Mouse (Mus musculus): Measurements from ENCODE around the gene Armc8. TPM values are rescaled to one million over a fixed set of nuclear protein-coding genes. Genes with fewer than 3 reads are reported as not detected.

Armc8 gene
- total and polyA plus RNA-seq, 2 experiments from 2014 or later, result 68.5 to 69.2 TPM

DNA sequence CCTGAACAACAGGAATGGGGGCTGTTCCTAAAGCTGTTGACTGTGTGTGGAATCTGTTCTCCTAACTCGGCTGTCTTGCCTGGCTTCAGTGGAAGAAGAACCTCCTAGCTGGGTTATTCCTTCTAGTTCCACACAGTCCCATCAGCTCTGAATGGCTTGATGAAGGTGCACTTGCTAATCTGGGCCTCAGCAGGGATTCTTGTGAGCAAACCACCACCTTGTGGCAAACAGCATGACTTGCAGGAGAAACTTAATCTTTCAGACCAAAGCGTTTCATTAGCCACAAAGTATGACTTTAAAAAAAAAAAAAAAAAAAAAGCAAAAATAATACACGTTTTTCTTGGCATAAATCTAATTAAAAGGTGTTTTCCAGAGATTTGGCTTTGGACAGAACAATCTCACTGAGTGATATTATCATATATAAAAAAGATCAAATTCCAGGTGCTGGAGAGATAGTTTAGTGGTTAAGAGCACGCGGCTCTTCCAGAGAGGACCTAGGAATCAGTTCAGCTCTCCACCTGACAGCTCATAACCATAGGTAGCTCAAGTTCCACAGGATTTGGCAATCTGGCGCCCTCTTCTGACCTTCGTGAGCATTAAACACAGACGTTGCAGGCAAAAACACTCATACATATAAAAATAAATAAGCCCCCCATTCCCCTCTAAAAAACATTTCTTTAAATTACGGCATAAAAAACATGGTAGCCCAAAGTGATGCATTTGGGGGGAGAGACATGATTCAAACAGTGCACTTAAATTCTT lies 118.6 kb downstream of the Armc8 start:
- 46% methylated on average over 9 of the region's 9 CpGs for WGBS
- peak; percentile 70 for DNase-seq (ENCODE audit: low spot score)

DNA sequence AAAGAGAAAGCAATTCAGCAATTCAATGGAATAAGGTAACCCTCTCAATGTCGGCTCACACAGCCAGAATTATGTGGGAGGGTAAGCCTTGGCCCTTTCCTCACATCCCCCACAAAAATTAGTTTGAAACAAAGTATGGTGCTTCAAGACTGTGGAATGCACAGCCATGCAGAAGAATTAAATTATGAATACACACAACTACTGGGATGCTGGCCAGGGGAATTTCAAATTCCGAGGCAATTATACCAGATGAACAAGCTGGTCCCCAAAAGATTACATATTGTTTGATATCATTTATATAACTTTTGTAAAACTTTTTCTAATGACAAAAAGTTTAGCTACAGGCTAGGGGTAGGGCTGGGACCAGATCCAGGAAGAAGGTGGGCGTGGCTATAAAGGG lies 121.4 kb downstream of the Armc8 start:
- no peak overlapping the region for H3K27ac ChIP-seq
- ATAC-seq (no peak), DNase-seq (ENCODE audit: low spot score) (no peak)
- H3K9ac ChIP-seq (replicated peaks; ENCODE audit: low read length), result no peak overlapping the region
- H3K4me2 ChIP-seq (ENCODE audit: low read depth, low read length), result no peak overlapping the region
- TF ChIP-seq CTCF (IDR thresholded peaks at IDR 0.05; ENCODE audit: low read depth), result no peak
- no peak overlapping the region for H3K4me3 ChIP-seq (ENCODE audit: low read length)
- no peaks in the 10 kb centered on the region for H3K4me1 ChIP-seq (ENCODE audit: insufficient read depth, low read length)
- H3K9me3 ChIP-seq (ENCODE audit: low read length), result no peaks in the 10 kb centered on the region
- 56% methylated on average over 3 of the region's 3 CpGs for WGBS
- no peaks in the 10 kb centered on the region for H3K36me3 ChIP-seq (ENCODE audit: insufficient read depth, low read length)
- no peaks in the 10 kb centered on the region for H3K27me3 ChIP-seq (ENCODE audit: insufficient read depth, low read length)

More for the DNA sequence above, 118.6 kb downstream of the Armc8 start:
- Histone ChIP-seq H3K9me3 (ENCODE audit: low read length) (no peaks in the 10 kb centered on the region), H3K27ac (no peak overlapping the region), H3K4me1 (ENCODE audit: insufficient read depth, low read length) (no peaks in the 10 kb centered on the region), H3K9ac (replicated peaks; ENCODE audit: low read length) (no peak overlapping the region), H3K4me3 (ENCODE audit: low read length) (no peak overlapping the region), H3K27me3 (ENCODE audit: insufficient read depth, low read length) (no peaks in the 10 kb centered on the region), H3K36me3 (ENCODE audit: insufficient read depth, low read length) (no peaks in the 10 kb centered on the region), H3K4me2 (ENCODE audit: low read depth, low read length) (no peak overlapping the region)
- TF ChIP-seq CTCF (IDR thresholded peaks at IDR 0.05; ENCODE audit: low read depth), result peak; percentile 60
- peak; percentile 39; the same call in 1 of the 2 replicates for ATAC-seq

DNA sequence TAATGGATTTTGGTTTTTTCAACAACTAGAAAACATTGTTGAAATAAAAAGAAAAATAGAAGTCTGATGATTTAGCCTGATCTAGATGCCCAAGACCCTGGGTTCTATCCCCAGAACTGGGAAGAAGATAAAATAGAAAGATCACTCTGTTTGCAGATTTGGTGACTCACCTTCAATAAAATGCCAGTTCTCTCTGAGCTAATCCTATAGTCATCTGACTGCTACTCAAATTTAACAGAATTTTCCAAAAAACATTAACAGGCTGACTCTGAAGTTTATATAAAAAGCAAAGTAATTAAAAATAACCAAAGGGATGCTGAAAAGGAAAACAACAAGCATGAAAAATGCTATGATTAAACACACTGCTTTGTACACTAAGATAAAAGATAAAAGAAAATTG lies 122.4 kb downstream of the Armc8 start:
- no peak for DNase-seq (ENCODE audit: low spot score)
- Histone ChIP-seq H3K4me2 (ENCODE audit: low read depth, low read length) (no peak overlapping the region), H3K4me3 (ENCODE audit: low read length) (no peak overlapping the region), H3K27ac (no peak overlapping the region), H3K9me3 (ENCODE audit: low read length) (no peaks in the 10 kb centered on the region), H3K4me1 (ENCODE audit: insufficient read depth, low read length) (no peaks in the 10 kb centered on the region), H3K9ac (replicated peaks; ENCODE audit: low read length) (no peak overlapping the region), H3K27me3 (ENCODE audit: insufficient read depth, low read length) (no peaks in the 10 kb centered on the region), H3K36me3 (ENCODE audit: insufficient read depth, low read length) (no peaks in the 10 kb centered on the region)
- TF ChIP-seq CTCF (IDR thresholded peaks at IDR 0.05; ENCODE audit: low read depth), result no peak
- ATAC-seq, result no peak

DNA sequence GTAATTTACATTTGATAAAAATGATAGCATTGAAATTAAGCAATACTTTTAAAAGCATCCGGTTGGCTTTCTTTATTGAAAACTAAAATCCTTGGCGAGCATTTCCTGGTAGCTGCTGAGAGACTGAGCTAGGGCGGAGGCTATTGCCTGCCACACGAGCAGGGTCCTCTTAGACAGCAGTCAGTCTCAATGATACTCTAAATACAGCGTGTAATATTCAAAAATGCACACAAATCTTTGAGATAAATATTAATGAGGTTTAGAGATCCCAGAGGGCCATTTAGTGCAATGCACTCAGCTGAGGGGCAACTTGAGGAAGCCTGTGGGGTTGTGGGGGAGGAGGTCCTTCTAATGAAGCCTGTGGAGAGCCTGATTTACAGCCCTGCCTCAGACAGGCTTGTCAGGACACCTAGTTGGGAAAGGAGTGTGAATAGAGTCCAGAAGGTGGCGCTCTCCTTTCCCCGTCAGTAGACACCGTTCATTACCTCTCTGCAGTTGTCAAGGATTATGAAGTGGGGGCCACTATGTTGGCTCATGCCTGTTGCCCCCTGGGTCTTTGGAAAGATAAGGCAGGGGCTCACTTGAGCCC lies 124.0 kb downstream of the Armc8 start:
- WGBS, result 33% methylated on average over 8 of the region's 8 CpGs
- Histone ChIP-seq H3K9me3 (ENCODE audit: low read length) (no peaks in the 10 kb centered on the region), H3K36me3 (ENCODE audit: insufficient read depth, low read length) (no peaks in the 10 kb centered on the region), H3K9ac (replicated peaks; ENCODE audit: low read length) (no peak overlapping the region), H3K4me1 (ENCODE audit: insufficient read depth, low read length) (no peaks in the 10 kb centered on the region), H3K27me3 (ENCODE audit: insufficient read depth, low read length) (no peaks in the 10 kb centered on the region), H3K4me3 (ENCODE audit: low read length) (no peak overlapping the region), H3K4me2 (ENCODE audit: low read depth, low read length) (no peak overlapping the region), H3K27ac (no peak overlapping the region)
- DNase-seq (ENCODE audit: low spot score) (peak; percentile 62), ATAC-seq (no peak; the same call in 1 of the 2 replicates)
- peak; percentile 70 for TF ChIP-seq CTCF (IDR thresholded peaks at IDR 0.05; ENCODE audit: low read depth)

DNA sequence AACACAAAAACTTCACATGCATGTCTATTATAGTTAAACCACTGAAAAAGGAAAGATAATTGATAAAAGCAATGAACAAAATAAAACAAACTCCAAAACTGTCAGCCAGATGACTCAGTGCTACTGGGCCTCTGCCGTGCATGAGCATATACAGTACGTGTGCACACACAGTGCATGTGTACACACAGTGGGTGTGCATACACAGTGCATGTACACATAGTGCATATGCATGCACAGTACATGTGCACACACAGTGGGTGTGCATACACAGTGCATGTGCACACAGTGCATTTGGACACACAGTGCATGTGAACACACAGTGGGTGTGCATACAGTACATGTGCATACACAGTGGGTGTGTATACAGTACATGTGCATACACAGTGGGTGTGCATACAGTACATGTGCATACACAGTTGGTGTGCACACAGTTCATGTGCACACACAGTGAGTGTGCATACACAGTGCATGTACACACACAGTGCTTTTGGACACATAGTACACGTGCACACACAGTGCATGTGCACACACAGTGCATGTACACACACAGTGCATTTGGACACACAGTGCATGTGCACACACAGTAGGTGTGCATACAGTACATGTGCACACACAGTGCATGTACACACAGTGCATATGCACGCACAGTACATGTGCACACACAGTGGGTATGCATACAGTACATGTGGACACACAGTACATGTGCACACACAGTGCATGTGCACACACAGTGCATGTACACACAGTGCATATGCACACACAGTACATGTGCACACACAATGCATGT lies 126.9 kb downstream of the Armc8 start:
- no peak for TF ChIP-seq CTCF (IDR thresholded peaks at IDR 0.05; ENCODE audit: low read depth)
- H3K4me3 ChIP-seq (ENCODE audit: low read length), result no peak overlapping the region
- no peaks in the 10 kb centered on the region for H3K36me3 ChIP-seq (ENCODE audit: insufficient read depth, low read length)

DNA sequence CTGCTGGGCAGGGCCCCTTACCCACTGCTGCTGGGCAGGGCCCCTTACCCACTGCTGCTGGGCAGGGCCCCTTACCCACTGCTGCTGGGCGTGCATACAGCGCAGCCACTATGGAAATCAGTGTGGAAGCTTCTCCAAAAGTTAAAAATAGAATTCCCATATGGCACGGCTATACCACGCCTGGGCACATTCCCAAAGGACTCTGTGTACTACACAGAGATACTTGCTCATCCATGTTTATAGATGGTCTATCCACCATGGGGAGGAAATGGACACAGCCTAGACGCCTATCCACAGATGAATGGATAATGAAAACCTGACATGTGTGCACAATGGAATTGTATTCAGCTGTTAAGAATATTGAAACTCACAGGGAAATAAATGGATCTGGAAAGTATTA lies 127.8 kb downstream of the Armc8 start:
- Histone ChIP-seq H3K4me1 (ENCODE audit: insufficient read depth, low read length) (peaks cover 7% of the 10 kb centered on the region; the same call in 1 of the 2 replicates), H3K4me3 (ENCODE audit: low read length) (no peak overlapping the region), H3K27ac (no peak overlapping the region), H3K27me3 (ENCODE audit: insufficient read depth, low read length) (no peaks in the 10 kb centered on the region), H3K9ac (replicated peaks; ENCODE audit: low read length) (no peak overlapping the region), H3K9me3 (ENCODE audit: low read length) (no peaks in the 10 kb centered on the region), H3K4me2 (ENCODE audit: low read depth, low read length) (no peak overlapping the region), H3K36me3 (ENCODE audit: insufficient read depth, low read length) (no peaks in the 10 kb centered on the region)
- no peak for DNase-seq (ENCODE audit: low spot score)
- WGBS, result 68% methylated on average over 5 of the region's 5 CpGs
- TF ChIP-seq CTCF (IDR thresholded peaks at IDR 0.05; ENCODE audit: low read depth), result no peak
- no peak for ATAC-seq

More for the DNA sequence above, 126.9 kb downstream of the Armc8 start:
- Histone ChIP-seq H3K27me3 (ENCODE audit: insufficient read depth, low read length) (no peaks in the 10 kb centered on the region), H3K4me1 (ENCODE audit: insufficient read depth, low read length) (peaks cover 7% of the 10 kb centered on the region; the same call in 1 of the 2 replicates), H3K27ac (no peak overlapping the region), H3K4me2 (ENCODE audit: low read depth, low read length) (no peak overlapping the region), H3K9ac (replicated peaks; ENCODE audit: low read length) (no peak overlapping the region), H3K9me3 (ENCODE audit: low read length) (no peaks in the 10 kb centered on the region)
- ATAC-seq (0 out of 2 replicates have a peak, but pooled peaks have one; percentile 22), DNase-seq (ENCODE audit: low spot score) (no peak)
- WGBS, result 93% methylated on average over 4 of the region's 4 CpGs

Data from hindbrain, postnatal 0 days (tissue).